Mouse (Mus musculus) layer of hippocampus, adult 9-10 months (tissue): ENCODE results near the gene Gpn2.

ENCODE experiments used
- DNase-seq: peaks from one replicate; pipeline ENCODE4 v3.0.0; 2022; ENCODE audit warnings: low spot score

Gpn2 gene

DNA sequence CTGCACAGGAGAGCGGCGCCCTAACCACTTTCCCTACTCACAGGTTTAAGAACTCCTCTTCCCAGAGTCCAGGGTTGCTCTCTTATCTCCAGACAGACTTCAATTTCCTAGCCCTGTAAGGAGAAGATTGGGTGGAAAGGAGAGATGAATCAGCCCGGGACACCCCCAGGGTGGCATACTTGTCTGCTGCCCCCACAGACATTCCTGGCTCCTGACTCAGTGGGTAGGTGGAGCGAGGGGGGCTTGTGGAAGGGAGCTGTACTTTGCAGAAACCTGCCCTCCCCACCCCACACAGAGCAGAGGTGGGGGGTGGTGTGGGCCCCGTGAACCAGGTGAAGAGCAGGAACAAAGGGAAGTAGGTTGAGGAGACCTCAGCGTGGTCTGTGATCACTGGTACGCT, 11.4 kb downstream of the Gpn2 start:
- no peak for DNase-seq

DNA sequence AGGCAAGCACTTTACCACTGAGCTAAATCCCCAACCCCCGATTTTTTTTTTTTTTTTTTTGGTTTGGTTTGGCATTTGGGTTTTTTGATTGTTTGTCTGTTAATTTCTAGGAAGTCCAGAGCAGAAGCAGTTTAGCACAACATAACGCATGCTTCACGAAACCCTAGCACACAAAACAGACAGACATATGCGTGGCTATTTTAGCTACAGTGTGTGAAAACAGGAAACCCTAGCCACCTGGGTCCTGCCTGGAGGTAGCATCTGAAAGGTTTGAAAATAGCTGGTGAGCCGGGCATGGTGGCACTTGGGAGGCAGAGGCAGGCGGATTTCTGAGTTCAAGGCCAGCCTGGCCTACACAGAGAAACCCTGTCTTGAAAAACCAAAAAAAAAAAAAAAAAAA, 11.9 kb downstream of the Gpn2 start:
- DNase-seq, result no peak

DNA sequence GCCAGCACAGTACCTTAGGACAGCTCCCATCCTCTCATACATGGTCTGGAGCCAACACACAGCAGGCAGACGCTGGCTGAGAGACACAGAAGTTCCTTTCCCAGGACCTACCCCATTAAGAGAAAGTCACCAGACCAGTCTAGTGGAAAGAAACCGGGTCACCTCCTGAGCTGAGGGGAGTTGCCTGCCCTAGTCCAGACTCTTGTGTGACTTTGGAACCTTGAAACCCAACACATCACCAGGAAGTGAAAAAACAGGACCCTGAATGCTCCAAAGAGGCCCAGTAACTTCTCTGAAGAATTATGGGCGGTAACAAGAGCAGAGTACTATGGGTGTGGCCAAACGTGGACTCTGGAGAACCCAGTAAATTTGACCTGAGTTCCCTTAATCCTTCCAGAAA, 14.5 kb downstream of the Gpn2 start:
- no peak for DNase-seq

DNA sequence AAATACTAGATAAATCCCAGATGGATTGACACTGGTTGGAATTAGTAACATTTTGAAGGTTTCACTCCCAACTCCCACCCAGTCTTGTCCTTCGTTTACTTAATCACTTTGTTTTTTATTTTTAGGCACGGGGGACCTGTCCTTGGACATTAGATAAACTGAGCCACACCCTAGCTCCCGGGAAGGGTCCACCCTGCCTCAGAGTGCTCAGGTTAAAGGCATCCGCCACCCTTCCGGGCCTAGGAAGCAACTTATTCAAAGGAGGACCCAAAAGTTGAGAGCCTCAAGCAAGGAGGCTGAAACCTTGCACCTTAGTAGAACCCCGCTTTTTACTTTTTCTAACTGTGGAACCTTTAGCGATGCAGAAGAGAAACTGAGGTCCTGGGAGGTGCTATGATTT, 15.0 kb downstream of the Gpn2 start:
- no peak for DNase-seq

DNA sequence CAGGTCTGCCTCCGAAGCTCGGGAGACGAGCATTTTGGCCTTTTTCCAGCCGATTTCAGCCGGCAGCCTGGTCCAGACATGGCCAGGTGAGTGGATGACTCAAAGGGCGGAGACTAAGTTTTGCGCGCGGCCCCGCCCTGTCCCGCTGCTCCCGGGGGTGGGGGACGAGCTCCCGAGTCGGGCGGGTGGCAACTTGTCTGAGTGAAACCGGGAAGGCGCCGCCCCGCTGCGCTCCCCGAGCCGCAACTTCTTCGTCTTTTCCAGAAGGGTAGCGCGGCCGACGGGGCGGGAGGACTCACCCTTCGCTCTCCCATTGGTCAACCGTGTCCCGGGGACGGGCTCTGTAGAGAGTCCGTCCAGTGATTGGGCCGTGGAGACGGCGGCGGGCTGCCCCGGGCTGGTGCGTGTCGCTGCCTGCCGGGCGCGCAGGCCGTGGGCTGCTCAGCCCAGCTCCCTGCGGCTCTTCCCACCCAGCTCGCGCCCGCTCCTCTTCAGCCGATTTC, 15.5 kb downstream of the Gpn2 start:
- peak; percentile 68 for DNase-seq

DNA sequence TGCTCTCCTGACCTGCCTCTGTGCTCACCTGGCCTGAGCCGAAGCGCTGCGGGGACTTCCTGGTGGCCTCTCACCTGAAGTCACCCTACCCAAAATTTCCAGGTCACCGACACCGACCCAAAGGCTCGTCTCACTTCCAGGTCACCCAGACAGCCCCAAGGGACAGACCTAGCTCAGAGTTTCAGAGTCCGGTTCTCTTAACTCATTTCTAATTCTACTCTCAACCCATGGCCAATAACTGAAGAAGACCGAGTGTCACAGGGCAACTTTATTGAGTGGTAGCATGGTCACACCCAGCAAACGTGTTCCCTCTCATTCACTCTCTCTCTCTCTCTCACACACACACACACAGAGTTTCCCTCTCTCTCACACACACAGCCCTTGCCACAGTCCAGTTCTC, 16.1 kb downstream of the Gpn2 start:
- DNase-seq, result no peak

DNA sequence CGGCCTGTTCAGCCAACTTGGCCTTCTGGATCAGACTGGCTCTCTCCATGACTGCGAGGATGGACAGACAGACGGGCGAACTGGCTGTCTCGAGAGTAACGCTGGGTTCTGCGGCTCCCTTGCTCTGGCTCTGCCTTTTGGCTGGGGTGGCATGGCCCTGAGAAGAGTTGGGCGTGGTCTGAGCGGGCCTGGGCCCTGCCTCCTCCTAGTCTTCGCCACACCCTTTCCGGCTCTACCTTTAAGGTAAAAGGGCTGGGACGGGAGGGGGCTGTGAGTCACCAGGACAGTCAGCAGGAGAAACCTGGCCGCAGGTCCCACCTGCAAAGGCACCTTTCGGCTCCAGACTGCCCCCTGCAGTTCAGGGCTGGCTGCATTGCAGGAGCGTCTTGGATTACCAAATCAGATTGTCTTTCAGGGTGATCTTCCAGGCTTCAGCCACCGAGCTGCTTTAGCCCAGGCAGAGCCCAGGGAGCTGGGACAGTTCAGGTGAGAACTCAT, 17.6 kb downstream of the Gpn2 start, which contains the start of gene Sfn:
Gene Sfn (minus strand): TSS at position 448 of the 498 bp plus-strand sequence.
- no peak for DNase-seq

DNA sequence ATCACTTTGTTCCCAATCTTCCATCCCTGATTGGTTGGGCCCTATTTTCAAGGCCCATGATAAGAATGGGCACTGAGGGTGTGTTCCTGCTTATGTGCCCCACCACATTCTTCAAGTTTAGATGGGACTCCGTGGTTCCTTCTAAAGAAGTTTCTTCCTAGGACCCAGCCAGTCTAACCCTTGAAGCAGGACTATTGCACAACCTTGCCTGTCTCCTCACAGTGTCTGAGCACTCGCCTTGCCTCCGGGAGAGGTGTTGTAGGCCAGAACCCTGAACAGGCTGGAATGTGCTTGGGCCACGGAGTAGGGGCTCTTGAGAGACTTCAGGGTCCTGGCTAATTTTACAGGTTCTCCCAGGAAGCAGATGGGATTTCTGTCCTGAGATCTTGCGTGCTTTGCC, 18.9 kb downstream of the Gpn2 start:
- DNase-seq, result no peak

DNA sequence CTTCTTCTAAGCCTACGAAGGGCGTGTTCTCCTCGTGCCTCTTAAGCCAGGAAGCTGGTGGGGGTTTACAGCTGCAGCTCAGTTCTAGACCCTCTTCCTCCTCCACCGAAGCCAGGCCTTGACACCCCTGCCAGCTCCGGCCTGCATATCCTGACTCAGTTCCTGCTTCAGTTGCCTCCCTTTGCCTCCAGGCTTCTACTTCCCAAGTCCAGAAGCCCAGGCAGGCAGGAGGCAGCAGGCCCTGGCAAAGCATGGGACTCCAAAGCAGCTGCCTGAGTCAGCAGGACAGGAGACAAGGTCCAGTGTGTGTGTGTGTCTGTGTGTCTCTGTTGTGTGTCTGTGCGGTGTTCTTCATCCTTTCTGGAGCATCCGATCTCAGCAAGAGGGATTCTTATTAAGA, 20.0 kb downstream of the Gpn2 start:
- no peak for DNase-seq

DNA sequence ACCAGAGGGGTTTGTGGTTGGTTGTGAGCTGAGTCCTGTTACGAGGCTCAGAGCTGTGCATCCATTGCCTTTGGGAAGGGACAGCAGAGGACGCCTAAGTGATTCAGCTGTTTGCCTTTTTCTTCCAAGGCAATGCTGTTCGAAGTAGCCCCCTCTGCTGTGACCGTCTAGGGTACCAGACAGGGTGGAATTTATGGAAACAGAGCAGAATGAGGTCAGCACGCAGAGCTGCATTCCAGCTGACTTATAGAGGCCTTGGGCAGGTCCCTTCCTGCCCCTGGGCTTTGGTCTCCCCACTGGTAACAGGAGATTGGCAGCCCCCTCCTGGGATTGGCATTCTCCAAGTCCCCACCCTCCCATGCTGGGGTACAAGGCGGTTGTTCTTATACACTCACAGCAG, 20.7 kb downstream of the Gpn2 start:
- DNase-seq, result no peak

DNA sequence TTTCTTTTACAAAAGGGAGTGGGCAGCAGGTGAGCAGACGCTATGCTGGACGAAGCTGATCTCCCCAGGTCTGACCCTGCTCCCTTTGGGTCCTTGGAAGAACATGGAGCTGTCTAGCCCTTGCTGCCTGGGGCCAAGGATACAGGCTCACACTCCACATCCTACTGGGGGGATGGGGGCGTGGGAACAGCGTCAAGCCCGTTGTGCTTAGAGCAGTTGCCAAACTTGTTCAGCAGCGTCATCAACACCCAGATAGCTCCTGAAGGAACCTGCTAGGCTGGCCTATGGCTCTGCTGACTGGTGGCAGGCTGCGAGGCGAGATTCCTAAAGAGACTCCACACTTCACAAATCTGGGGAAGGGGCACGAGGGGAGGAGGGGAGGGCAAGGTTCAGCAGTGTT, 21.2 kb downstream of the Gpn2 start:
- no peak for DNase-seq

DNA sequence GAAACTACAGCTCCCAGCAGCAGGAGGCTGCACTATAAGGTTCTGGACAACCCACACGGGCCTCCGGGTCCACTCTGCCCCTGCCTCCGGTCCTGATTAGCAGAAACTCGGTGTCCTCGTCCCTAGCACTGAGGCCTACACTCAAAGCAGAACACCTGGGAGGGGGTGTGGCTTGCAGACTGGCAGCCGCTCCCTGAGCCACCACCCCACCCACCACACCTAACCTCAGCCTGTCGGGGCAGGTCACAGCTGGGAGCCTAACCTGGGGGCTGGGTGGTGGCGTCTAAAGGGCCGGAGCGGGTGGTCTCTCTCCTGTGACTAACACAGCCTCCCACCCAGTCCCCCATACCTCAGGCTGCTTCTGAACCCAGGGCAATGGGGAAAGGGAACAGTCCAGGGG, 23.1 kb downstream of the Gpn2 start:
- no peak for DNase-seq

DNA sequence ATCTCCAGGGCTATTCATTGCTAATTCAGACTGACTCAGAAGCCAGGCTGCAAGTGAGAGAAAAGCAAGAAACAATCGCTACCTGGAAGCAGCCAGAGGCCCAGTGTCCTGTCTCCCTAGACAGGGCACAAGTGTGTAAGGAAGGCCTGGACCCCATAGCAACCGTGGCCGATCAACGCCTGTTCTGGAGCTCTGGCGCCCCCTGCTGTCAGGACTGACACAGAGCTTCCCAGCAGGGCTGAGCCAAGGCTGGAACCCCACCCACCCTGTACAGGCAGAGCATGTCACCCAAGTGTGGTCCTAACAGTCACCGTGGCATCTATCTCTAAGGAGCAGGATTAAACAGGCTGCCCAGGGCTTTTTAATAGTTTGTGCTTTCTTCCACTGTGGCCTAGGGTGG, 25.6 kb downstream of the Gpn2 start:
- DNase-seq, result peak; percentile 45

DNA sequence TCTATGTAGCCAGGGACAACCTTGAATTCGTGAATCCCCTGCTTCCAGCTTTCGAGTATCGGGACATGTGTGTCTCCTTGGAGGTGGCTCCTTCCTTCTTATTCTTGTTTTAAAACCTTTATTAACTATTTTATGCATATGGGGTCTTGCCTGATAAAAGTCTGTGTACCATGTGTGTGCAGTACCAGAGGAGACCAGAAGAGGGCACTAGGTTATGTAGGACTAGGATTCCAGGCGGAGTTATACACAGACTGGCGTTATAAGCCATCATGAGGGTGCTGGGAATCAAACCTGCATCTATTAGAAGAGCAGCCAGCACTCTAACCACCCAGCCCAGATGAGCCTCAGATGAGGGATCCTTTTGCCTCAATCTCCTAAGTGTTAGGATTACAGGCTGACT, 27.7 kb downstream of the Gpn2 start:
- DNase-seq, result no peak

DNA sequence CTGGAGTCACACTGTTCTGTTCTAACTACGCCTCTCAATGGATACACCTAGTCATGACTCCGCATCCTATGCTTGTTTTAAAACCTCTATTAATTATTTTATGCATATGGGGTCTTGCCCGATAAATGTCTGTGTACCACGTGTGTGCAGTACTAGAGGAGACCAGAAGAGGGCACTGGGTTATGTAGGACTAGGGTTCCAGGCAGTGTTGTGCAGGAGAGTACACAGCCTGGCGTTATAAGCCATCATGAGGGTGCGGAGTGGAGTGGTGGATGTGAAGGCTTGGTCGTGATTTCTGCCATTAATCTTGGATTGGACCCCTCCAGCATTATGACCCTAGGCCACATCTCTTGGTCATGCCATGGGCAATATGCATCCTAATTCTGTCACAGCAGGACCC, 28.3 kb downstream of the Gpn2 start:
- no peak for DNase-seq

DNA sequence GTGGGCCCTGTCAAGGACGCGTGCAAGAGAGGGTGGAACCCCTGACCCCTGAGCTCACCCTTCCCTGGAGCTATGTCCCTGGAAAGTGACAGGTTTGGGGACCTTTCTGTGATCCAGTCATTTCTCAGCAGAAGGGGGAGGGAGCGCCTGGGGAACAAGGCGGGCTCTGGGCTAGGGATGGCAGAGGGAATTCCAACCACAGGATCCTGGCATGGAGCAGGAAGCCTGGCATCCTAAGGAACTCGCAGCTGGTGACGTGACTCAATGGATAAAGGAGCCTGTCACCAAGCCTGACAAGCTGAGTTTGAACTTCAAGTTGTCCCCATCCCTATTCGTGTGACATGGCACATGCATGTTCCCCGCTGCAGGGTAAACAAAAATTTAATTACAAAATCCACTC, 28.9 kb downstream of the Gpn2 start:
- DNase-seq, result no peak

DNA sequence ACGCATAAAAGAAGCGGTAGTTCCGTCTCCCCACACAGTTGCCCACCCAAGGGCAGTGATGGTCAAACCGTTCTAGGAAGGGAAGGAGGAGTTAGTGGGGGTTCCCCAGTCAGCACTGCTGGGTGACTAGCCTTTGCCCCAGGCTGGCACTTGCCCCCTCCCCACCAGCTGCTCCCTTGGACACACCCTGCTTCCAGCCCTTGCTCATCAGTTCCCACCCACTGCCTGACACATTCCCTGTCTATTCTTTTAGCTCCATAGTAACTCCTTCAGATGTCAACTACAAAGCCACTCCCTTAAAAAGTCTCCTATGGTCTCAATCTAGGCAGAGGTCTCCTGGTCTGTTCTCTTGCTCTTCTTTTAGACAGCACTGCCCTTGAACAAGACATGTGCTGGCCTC, 29.7 kb downstream of the Gpn2 start:
- no peak for DNase-seq

DNA sequence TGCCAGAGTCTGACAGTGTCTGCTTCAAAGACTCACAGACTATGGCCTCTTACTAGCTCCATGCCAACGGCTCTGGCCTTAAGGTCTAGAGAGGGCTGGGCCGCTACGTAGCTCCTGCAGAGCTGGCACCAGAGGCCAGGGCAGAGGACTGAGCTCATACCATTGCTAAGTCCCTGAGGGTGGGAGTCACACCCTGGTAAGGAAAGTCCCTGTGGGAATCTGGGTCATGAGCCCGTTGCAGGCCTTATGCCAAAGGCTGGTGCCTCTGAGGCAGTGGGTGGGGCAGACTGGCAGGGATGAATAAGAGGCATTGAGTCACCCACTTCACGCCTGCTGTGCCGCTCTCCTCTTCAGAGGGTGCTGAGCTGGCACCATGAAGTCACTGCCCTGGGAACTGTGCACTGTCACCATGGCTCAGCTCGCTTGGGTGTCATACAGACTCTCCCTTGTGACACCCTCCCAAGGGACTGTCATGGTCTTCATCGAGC, 30.2 kb downstream of the Gpn2 start:
- no peak for DNase-seq

DNA sequence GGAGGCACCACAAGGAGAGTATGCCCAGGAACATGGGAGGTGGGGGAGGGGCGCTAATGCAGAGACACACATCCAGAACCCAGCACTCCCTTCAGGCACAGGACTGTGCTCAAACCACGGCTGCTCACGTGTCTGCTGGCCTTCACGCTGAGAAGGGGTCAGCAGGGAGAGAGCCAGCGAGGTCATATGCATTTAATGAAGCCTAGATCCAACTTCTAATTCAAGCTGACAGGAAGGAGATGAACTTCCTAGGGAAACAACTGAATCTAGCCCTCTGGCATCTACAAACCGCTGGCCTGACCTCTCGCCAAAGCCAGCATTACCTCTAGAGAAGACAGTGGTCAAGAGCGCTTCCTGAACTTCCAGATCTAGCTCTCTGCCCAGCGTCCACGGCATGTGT, 31.3 kb downstream of the Gpn2 start:
- no peak for DNase-seq

DNA sequence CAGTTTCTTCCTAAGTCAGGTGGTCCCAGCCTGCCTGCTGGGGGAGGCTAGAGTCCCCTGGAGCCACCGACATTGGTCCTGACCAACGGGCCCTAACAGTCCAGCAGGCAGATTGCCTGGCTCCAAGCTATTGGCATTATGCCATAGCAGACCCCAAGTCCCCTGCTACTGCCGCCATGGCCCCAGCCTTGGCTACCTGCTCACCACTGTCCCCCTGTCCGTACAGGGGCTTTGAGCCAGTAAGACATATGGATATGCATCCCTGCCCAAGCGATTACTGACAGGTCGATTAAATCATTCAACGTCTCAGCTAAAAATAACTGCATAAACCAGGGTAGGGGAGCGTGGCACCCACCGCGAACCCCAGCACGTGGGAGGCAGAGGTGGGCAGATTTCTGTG, 33.8 kb downstream of the Gpn2 start:
- no peak for DNase-seq

DNA sequence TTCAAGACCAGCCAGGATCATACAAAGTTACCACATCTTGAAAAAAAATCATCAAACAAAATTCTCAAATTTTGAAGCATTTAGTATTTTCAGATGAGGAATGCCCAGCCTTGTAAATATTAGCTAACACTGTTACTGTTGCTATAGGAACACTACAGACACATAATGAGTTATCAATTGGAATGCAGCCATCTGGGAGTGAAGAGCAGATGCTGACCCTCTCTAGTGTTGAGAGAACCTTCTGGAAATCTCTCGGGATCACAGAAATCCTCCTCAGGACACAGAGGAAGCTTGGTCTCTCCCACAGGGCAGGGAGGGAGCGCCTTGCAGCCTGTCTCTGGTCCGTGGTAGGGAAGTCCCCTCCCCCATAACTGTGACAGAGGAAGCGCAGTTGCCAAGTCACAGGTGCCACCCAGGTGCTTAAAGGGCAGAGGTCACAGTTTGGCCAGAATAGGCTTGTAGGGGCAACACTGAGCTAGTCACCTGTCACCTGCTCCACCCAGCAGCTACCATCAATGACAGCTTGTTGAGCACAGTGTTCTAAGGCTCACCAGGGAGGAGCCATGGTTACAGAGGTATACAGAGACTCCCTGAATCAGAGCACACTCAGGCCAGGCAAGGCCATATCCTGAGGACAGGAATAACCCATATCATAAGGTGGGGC, 35.4 kb downstream of the Gpn2 start:
- DNase-seq, result no peak

DNA sequence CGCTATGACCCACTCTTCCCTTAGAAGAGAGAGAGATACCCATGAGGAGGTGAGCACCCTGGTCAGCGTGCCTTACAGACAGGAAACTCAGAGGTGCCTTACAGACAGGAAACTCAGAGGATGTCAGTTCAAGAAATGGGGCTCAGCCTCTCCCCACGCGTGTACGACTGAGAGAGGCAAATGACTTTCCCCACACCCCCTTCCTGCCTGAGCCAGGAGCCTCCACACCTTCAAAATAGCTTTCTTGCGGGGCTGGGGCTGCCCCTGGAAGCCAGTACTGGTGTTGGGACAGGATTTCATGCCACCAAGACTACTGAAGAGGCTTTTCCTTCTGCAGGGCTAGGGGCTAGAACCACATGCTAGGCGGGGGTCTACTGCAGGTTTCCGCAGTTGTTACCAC, 36.5 kb downstream of the Gpn2 start:
- no peak for DNase-seq

DNA sequence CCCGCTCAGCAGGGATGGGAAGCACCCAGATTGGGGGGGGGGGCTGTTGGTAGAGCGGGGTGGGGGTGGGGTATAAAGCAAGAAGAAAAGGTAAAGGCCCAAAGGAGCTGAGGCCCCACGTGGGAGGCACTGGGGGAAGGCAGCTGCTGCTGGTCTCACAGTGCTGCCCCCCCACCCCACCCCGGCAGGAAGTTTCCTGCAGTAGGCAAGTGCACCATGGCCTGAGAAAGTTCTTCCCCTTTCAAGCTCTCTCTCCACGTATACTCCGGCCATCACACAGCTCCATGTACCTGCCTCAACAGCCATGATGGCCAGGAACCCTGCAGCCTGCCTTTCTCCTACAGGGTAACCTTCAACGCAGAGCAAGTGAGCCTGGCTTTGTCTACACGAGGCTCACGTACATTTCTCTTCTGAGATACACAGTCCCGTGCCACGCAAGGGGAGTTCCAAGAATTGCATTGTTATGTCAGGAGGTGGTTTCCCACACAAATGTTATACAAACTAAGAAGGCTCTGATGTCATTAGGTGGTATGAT, 38.1 kb downstream of the Gpn2 start:
- no peak for DNase-seq

DNA sequence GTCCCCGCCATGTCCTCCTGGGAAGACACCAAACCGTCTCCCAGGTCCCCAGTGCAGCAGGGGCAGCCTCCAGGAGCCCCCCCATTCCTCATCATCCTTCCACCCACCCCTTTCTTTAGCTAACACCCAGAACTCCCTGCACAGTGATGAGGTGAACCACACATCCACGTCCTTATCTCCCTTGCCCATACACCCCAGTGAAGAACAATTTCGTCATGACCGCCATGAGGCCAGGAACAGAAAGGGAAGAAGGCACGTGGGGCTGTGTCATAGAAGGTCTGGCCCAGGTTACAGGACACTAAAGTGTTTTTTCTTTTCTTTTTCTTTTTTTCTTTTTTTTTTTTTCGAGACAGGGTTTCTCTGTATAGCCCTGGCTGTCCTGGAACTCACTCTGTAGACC, 40.7 kb downstream of the Gpn2 start:
- DNase-seq, result no peak
